Mouse (Mus musculus) midbrain, embryonic 12.5 days (tissue): Measurements from ENCODE around the gene Ntm. TPM values are rescaled to one million over a fixed set of nuclear protein-coding genes. Genes with fewer than 3 reads are reported as not detected.

ENCODE experiments used
- ATAC-seq: fragments of 200-750 bp; cut with Nextera tagmentation; 2 replicates; pipeline ENCODE4 v1.8.0; 2017; ENCODE audit warnings: low read depth, moderate TSS enrichment, moderate library complexity; ENCODE audit not compliant: low FRiP score
- H3K27ac ChIP-seq: fragments of 300-500 bp; sonication (generic); replicated peaks from 2 replicates; pipeline ENCODE4 v1.5.1; 2016; ENCODE audit warnings: mild to moderate bottlenecking
- H3K27me3 ChIP-seq: fragments of 300-500 bp; sonication (generic); 2 replicates; pipeline ENCODE4 v1.6.1; 2016; ENCODE audit warnings: mild to moderate bottlenecking
- H3K36me3 ChIP-seq: fragments of 300-500 bp; sonication (generic); 2 replicates; pipeline ENCODE4 v1.6.1; 2016
- H3K4me1 ChIP-seq: fragments of 300-500 bp; sonication (generic); 2 replicates; pipeline ENCODE4 v1.6.1; 2016
- H3K4me2 ChIP-seq: fragments of 300-500 bp; sonication (generic); replicated peaks from 2 replicates; pipeline ENCODE4 v1.6.1; 2016; ENCODE audit warnings: mild to moderate bottlenecking, moderate library complexity
- H3K4me3 ChIP-seq: fragments of 300-500 bp; sonication (generic); 2 replicates; pipeline ENCODE4 v1.5.1; 2016; ENCODE audit warnings: mild to moderate bottlenecking
- H3K9ac ChIP-seq: fragments of 300-500 bp; sonication (generic); replicated peaks from 2 replicates; pipeline ENCODE4 v1.6.1; 2016; ENCODE audit warnings: mild to moderate bottlenecking, moderate library complexity
- H3K9me3 ChIP-seq: fragments of 300-500 bp; sonication (generic); 2 replicates; pipeline ENCODE4 v1.6.1; 2016; ENCODE audit warnings: mild to moderate bottlenecking
- WGBS: fragments of 180-500 bp; shearing (Covaris S2); methylation state at CpG from one replicate; pipeline ENCODE4 v1.1.7; 2016; 5-methylcytosine and 5-hydroxymethylcytosine counted together
- polyA plus RNA-seq: library from polyadenylated mRNA; unstranded; fragments of >200 nt; fragmentation: Nextera tagmentation; extraction: Ambion mirVana; gene quantifications from 2 replicates; pipeline ENCODE4 v1.2.1, GENCODE M21; 2016

The Ntm gene
- polyA plus RNA-seq, 1 experiment from 2014 or later, result 39.0 TPM

GRCm38 (mm10) chr9:29433910-29434309 is 529.0 kb downstream of the Ntm start:
- H3K9ac ChIP-seq, result no peak overlapping the region
- no peak overlapping the region for H3K27ac ChIP-seq
- no peaks in the 10 kb centered on the region for H3K9me3 ChIP-seq
- peaks cover 4% of the 10 kb centered on the region for H3K27me3 ChIP-seq
- no peaks in the 10 kb centered on the region for H3K36me3 ChIP-seq
- H3K4me2 ChIP-seq, result peak overlapping the region; percentile 13; the same call in 1 of the 2 replicates
- ATAC-seq, result peak; percentile 58
- H3K4me1 ChIP-seq, result peaks cover 20% of the 10 kb centered on the region
- WGBS, result 3% methylated on average over 4 of the region's 4 CpGs
- no peak overlapping the region for H3K4me3 ChIP-seq

- Histone ChIP-seq H3K9me3 (no peaks in the 10 kb centered on the region), H3K27ac (no peak overlapping the region), H3K4me1 (peaks cover 25% of the 10 kb centered on the region), H3K4me3 (no peak overlapping the region), H3K36me3 (no peaks in the 10 kb centered on the region), H3K9ac (no peak overlapping the region), H3K4me2 (no peak overlapping the region), H3K27me3 (peaks cover 6% of the 10 kb centered on the region)
- 64% methylated on average over 7 of the region's 7 CpGs for WGBS
- no peak for ATAC-seq
These were observed 529.8 kb downstream of the Ntm start for GRCm38 (mm10) chr9:29433156-29433555.

- Histone ChIP-seq H3K27me3 (peaks cover 6% of the 10 kb centered on the region), H3K4me3 (no peak overlapping the region), H3K4me1 (peaks cover 25% of the 10 kb centered on the region), H3K9me3 (no peaks in the 10 kb centered on the region), H3K9ac (no peak overlapping the region), H3K27ac (no peak overlapping the region), H3K4me2 (no peak overlapping the region), H3K36me3 (no peaks in the 10 kb centered on the region)
- no peak for ATAC-seq
- WGBS, result 71% methylated on average over 9 of the region's 9 CpGs
These were observed 531.4 kb downstream of the Ntm start for GRCm38 (mm10) chr9:29431590-29431989.

- no peak overlapping the region for H3K4me2 ChIP-seq
- no peaks in the 10 kb centered on the region for H3K9me3 ChIP-seq
- H3K27ac ChIP-seq, result no peak overlapping the region
- no peak overlapping the region for H3K4me3 ChIP-seq
- peaks cover 25% of the 10 kb centered on the region for H3K4me1 ChIP-seq
- H3K36me3 ChIP-seq, result no peaks in the 10 kb centered on the region
- 73% methylated on average over 3 of the region's 3 CpGs for WGBS
- no peak for ATAC-seq
- peaks cover 6% of the 10 kb centered on the region for H3K27me3 ChIP-seq
- H3K9ac ChIP-seq, result no peak overlapping the region
These were observed 532.8 kb downstream of the Ntm start for GRCm38 (mm10) chr9:29430189-29430588.

- H3K4me2 ChIP-seq, result no peak overlapping the region
- no peak overlapping the region for H3K4me3 ChIP-seq
- no peak overlapping the region for H3K9ac ChIP-seq
- no peak overlapping the region; the same call in 1 of the 2 replicates for H3K27ac ChIP-seq
- ATAC-seq, result no peak
- no peaks in the 10 kb centered on the region for H3K36me3 ChIP-seq
- no peaks in the 10 kb centered on the region for H3K9me3 ChIP-seq
- WGBS, result 43% methylated on average over 7 of the region's 7 CpGs
- H3K27me3 ChIP-seq, result peaks cover 6% of the 10 kb centered on the region
- peaks cover 10% of the 10 kb centered on the region; the same call in 1 of the 2 replicates for H3K4me1 ChIP-seq
These were observed 534.6 kb downstream of the Ntm start for GRCm38 (mm10) chr9:29428322-29428721.

- no peak overlapping the region for H3K4me3 ChIP-seq
- no peak overlapping the region for H3K27ac ChIP-seq
- no peak overlapping the region for H3K9ac ChIP-seq
- H3K4me2 ChIP-seq, result no peak overlapping the region
- no peaks in the 10 kb centered on the region for H3K9me3 ChIP-seq
- peaks cover 6% of the 10 kb centered on the region for H3K27me3 ChIP-seq
- WGBS, result 97% methylated on average over 2 of the region's 2 CpGs
- no peak for ATAC-seq
- H3K36me3 ChIP-seq, result no peaks in the 10 kb centered on the region
- H3K4me1 ChIP-seq, result peaks cover 5% of the 10 kb centered on the region; the same call in 1 of the 2 replicates
These were observed 536.7 kb downstream of the Ntm start for GRCm38 (mm10) chr9:29426261-29426660.

GRCm38 (mm10) chr9:29415578-29415977 is 547.4 kb downstream of the Ntm start:
- Histone ChIP-seq H3K4me1 (peaks cover 8% of the 10 kb centered on the region; the same call in 1 of the 2 replicates), H3K4me3 (no peak overlapping the region), H3K27me3 (peaks cover 28% of the 10 kb centered on the region), H3K9ac (no peak overlapping the region), H3K4me2 (no peak overlapping the region), H3K9me3 (no peaks in the 10 kb centered on the region), H3K27ac (no peak overlapping the region), H3K36me3 (no peaks in the 10 kb centered on the region)
- 80% methylated on average over 2 of the region's 2 CpGs for WGBS
- no peak for ATAC-seq

GRCm38 (mm10) chr9:29413126-29413525 is 549.8 kb downstream of the Ntm start:
- no peak overlapping the region for H3K27ac ChIP-seq
- peak overlapping the region; percentile 51; the same call in 1 of the 2 replicates for H3K4me3 ChIP-seq

GRCm38 (mm10) chr9:29412181-29412771 is 550.7 kb downstream of the Ntm start:
- Histone ChIP-seq H3K4me3 (peak overlapping the region; percentile 51), H3K36me3 (no peaks in the 10 kb centered on the region), H3K27me3 (peaks cover 40% of the 10 kb centered on the region), H3K4me2 (peak overlapping the region; percentile 96), H3K4me1 (peaks cover 8% of the 10 kb centered on the region; the same call in 1 of the 2 replicates), H3K9me3 (no peaks in the 10 kb centered on the region), H3K9ac (peak overlapping the region; percentile 51), H3K27ac (peak overlapping the region; percentile 62)
- peak; percentile 90 for ATAC-seq
- WGBS, result under 1% methylated on average over 60 of the region's 61 CpGs

More at GRCm38 (mm10) chr9:29413126-29413525, 549.8 kb downstream of the Ntm start:
- Histone ChIP-seq H3K9ac (no peak overlapping the region), H3K4me1 (peaks cover 8% of the 10 kb centered on the region; the same call in 1 of the 2 replicates), H3K4me2 (peak overlapping the region; percentile 96), H3K36me3 (no peaks in the 10 kb centered on the region), H3K27me3 (peaks cover 40% of the 10 kb centered on the region), H3K9me3 (no peaks in the 10 kb centered on the region)
- no peak for ATAC-seq
- 71% methylated on average over 4 of the region's 4 CpGs for WGBS

- under 1% methylated on average over 40 of the region's 40 CpGs for WGBS
- Histone ChIP-seq H3K4me2 (peak overlapping the region; percentile 96), H3K36me3 (no peaks in the 10 kb centered on the region), H3K27ac (peak overlapping the region; percentile 62), H3K27me3 (peaks cover 38% of the 10 kb centered on the region), H3K4me3 (peak overlapping the region; percentile 51), H3K9ac (peak overlapping the region; percentile 51), H3K9me3 (no peaks in the 10 kb centered on the region), H3K4me1 (peaks cover 8% of the 10 kb centered on the region; the same call in 1 of the 2 replicates)
- ATAC-seq, result peak; percentile 39
These were observed 551.3 kb downstream of the Ntm start for GRCm38 (mm10) chr9:29411408-29412180.

- H3K36me3 ChIP-seq, result no peaks in the 10 kb centered on the region
- no peak overlapping the region for H3K27ac ChIP-seq
- H3K27me3 ChIP-seq, result peaks cover 36% of the 10 kb centered on the region
- peak overlapping the region; percentile 51 for H3K4me3 ChIP-seq
- no peak for ATAC-seq
- peaks cover 8% of the 10 kb centered on the region; the same call in 1 of the 2 replicates for H3K4me1 ChIP-seq
- H3K9me3 ChIP-seq, result no peaks in the 10 kb centered on the region
- WGBS, result 54% methylated on average over 10 of the region's 10 CpGs
- peak overlapping the region; percentile 96 for H3K4me2 ChIP-seq
- H3K9ac ChIP-seq, result peak overlapping the region; percentile 51
These were observed 552.1 kb downstream of the Ntm start for GRCm38 (mm10) chr9:29410728-29411407.
